Mouse (Mus musculus) liver, embryonic 14.5 days (tissue): Measurements from ENCODE around the gene Car1. TPM values are rescaled to one million over a fixed set of nuclear protein-coding genes. Genes with fewer than 3 reads are reported as not detected.
A peak's percentile ranks its signal among the peaks of the same experiment; 100 is the strongest.

ENCODE experiments used
- ATAC-seq: fragments of 200-750 bp; cut with Nextera tagmentation; 2 replicates; pipeline ENCODE4 v1.8.0; 2017; ENCODE audit warnings: moderate number of reproducible peaks, mild to moderate bottlenecking, moderate library complexity; ENCODE audit not compliant: insufficient read depth
- DNase-seq, 3 experiments: peaks; one replicate each; pipeline ENCODE4 v3.0.0-alpha.2; 2012 to 2013; ENCODE audit warnings: low read depth in 3 of 3, low spot score in 3 of 3
- H3K27ac ChIP-seq: fragments of 300-500 bp; sonication (generic); 2 replicates; pipeline ENCODE4 v1.5.1; 2014; ENCODE audit warnings: moderate library complexity, mild to moderate bottlenecking, control low read depth, inconsistent platforms
- H3K27me3 ChIP-seq: fragments of 300-500 bp; sonication (generic); 2 replicates; pipeline ENCODE4 v1.6.1; 2014; ENCODE audit warnings: mild to moderate bottlenecking, low read length, moderate library complexity; ENCODE audit not compliant: control insufficient read depth, insufficient read depth
- H3K36me3 ChIP-seq: fragments of 300-500 bp; sonication (generic); replicated peaks from 2 replicates; pipeline ENCODE4 v1.6.1; 2014; ENCODE audit warnings: low read depth; ENCODE audit not compliant: control insufficient read depth, insufficient read depth
- H3K4me1 ChIP-seq, 2 experiments: fragments of 200-500 bp in 1 of 2; fragments of 300-500 bp in 1 of 2; sonication (generic) in 1 of 2; replicated peaks; 2 replicates each; pipeline ENCODE4 v1.6.1; 2012 to 2014; ENCODE audit warnings: antibody characterized with exemption in 1 of 2, inconsistent platforms in 1 of 2, low read length in 1 of 2; ENCODE audit not compliant: control insufficient read depth in 2 of 2, insufficient read depth in 2 of 2
- H3K4me2 ChIP-seq: fragments of 300-500 bp; sonication (generic); 2 replicates; pipeline ENCODE4 v1.6.1; 2014; ENCODE audit warnings: low read depth, mild to moderate bottlenecking, control low read depth, moderate library complexity
- H3K4me3 ChIP-seq, 2 experiments: fragments of 200-500 bp in 1 of 2; fragments of 300-500 bp in 1 of 2; sonication (generic) in 1 of 2; 2 replicates each; pipeline ENCODE4 v1.5.1; 2012 to 2014; ENCODE audit warnings: low read depth in 2 of 2, low read length in 2 of 2, mild to moderate bottlenecking in 2 of 2, control low read depth in 1 of 2, inconsistent platforms in 1 of 2, moderate library complexity in 1 of 2; ENCODE audit not compliant: insufficient read depth in 1 of 2
- H3K9ac ChIP-seq: fragments of 300-500 bp; sonication (generic); replicated peaks from 2 replicates; pipeline ENCODE4 v1.6.1; 2014; ENCODE audit warnings: mild to moderate bottlenecking, control low read depth, moderate library complexity
- H3K9me3 ChIP-seq: fragments of 300-500 bp; sonication (generic); 2 replicates; pipeline ENCODE4 v1.6.1; 2016; ENCODE audit warnings: low read length, mixed read lengths; ENCODE audit not compliant: control insufficient read depth
- CTCF ChIP-seq: IDR thresholded peaks from 2 replicates; pipeline ENCODE4 v1.5.1; 2016; ENCODE audit warnings: antibody characterized with exemption, low read depth, control low read depth
- EP300 ChIP-seq: IDR thresholded peaks from 2 replicates; pipeline ENCODE4 v1.6.1; 2016; ENCODE audit warnings: antibody characterized with exemption, low read depth
- WGBS: fragments of 180-500 bp; shearing (Covaris S2); extraction: QIAGEN DNeasy Blood & Tissue Kit; methylation state at CpG from one replicate; pipeline ENCODE4 v1.1.7; 2014; ENCODE audit not compliant: insufficient replicate concordance; 5-methylcytosine and 5-hydroxymethylcytosine counted together
- polyA plus RNA-seq, 2 experiments: library from polyadenylated mRNA; depleted of rRNA in 1 of 2; stranded (reverse) in 1 of 2; unstranded in 1 of 2; fragments of >200 nt; fragmentation: Nextera tagmentation in 1 of 2; extraction: Ambion mirVana in 1 of 2; gene quantifications; 2 replicates each; pipeline versions ENCODE4 v1.2.1 to v1.2.3; 2012 to 2014

The Car1 gene
- polyA plus RNA-seq (2012; rRNA removed) (14.9 and 16.1 TPM in 2 replicates), polyA plus RNA-seq (2014; fragmentation: Nextera tagmentation; extraction: Ambion mirVana) (30.5 and 32.7 TPM in 2 replicates)

DNA sequence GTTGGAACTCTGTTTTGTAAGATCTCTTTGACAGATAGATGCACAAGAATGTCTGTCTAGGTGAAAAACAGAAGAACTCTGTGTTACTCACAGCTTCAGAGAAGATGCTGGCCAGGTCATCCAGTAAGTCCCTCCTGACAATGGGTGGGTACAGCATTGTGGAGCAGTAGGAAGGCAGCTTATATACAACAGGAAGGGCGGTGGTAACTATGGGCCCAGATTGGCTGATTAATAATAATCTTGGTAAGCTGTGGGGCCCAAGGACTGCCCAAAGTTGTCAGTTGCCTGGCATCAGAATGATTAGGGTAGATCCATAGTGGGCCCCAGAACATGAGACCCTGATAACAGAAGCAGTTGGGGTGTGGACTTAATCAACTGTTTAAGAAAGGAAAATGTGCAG, at the start of gene Car1:
TSS of gene Car1 (minus strand) at position 158 of the 400 bp plus-strand sequence.
- TF ChIP-seq EP300 (peak; percentile 75), CTCF (no peak)
- peak; percentile 87 for ATAC-seq

DNA sequence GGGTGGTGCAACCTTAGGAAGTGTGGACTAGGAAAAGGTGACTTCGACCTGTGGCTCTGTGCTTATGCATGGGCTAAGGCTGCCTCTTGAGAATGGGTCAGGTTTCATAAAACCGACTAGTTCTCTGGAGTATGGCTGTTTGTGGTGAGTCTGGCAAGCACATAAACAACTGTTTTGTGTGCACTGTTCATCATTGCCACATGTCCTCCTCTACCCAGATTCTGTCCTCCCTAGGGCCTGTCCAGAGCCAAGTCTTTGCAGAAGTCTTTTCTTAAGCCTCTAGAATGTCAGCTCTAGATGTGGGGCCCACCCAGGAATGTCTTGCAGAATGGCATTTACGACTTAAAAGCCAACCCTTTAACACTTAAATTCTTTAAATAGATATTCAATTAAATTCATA, 49.7 kb upstream of the Car1 start:
- no peaks in the 10 kb centered on the region for H3K4me1 ChIP-seq
- no peak overlapping the region for H3K9ac ChIP-seq
- no peak for DNase-seq
- no peaks in the 10 kb centered on the region for H3K9me3 ChIP-seq
- no peak for ATAC-seq
- TF ChIP-seq CTCF, result no peak
- TF ChIP-seq EP300, result no peak
- peaks cover 7% of the 10 kb centered on the region for H3K27me3 ChIP-seq
- no peak overlapping the region for H3K4me3 ChIP-seq
- no peak overlapping the region for H3K27ac ChIP-seq
- H3K4me2 ChIP-seq, result no peak overlapping the region
- 64% methylated on average over 3 of the region's 3 CpGs for WGBS
- no peaks in the 10 kb centered on the region for H3K36me3 ChIP-seq

More for the DNA sequence above, at the start of gene Car1:
- no peaks in the 10 kb centered on the region for H3K27me3 ChIP-seq
- H3K4me3 ChIP-seq, result 0 out of 4 replicates have a peak within 1 kb of the TSS, but pooled peaks of 1 of the 2 experiments have one; percentile 4
- H3K4me1 ChIP-seq, result no peaks in the 10 kb centered on the region; a peak in 1 of 4 replicates
- DNase-seq, result peak; percentile 19 to 37 (median 23)
- no peak within 1 kb of the TSS for H3K27ac ChIP-seq
- H3K9me3 ChIP-seq, result no peaks in the 10 kb centered on the region
- no peak within 1 kb of the TSS for H3K4me2 ChIP-seq
- no peak within 1 kb of the TSS for H3K9ac ChIP-seq
- no peaks in the 10 kb centered on the region for H3K36me3 ChIP-seq
- WGBS, result 52% methylated on average over 1 of the region's 1 CpGs

DNA sequence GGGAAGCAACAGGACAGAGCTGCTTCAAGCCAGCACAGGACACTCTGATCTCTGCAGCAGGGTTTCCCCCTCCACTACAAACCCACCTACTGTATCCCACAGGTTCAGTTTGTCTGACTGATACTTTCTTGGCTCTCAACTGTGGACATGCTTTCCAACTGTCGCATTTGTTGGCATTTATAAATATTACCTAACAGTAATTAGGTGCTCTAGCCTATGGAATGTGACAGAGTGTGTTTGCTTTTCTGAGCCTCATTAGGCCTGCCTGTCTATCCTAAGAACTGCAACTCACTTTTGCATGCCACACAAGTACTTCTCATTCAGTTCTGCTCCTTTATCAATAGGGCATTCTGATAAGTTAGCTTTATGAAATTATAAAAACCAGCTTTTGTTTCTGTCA, 46.3 kb upstream of the Car1 start:
- no peaks in the 10 kb centered on the region for H3K27me3 ChIP-seq
- H3K36me3 ChIP-seq, result no peaks in the 10 kb centered on the region
- no peaks in the 10 kb centered on the region for H3K4me1 ChIP-seq
- no peak for ATAC-seq
- no peak overlapping the region for H3K9ac ChIP-seq
- H3K9me3 ChIP-seq, result no peaks in the 10 kb centered on the region
- H3K27ac ChIP-seq, result no peak overlapping the region
- WGBS, result 51% methylated on average over 1 of the region's 1 CpGs
- H3K4me3 ChIP-seq, result no peak overlapping the region
- no peak for TF ChIP-seq EP300
- no peak for TF ChIP-seq CTCF
- no peak for DNase-seq
- no peak overlapping the region for H3K4me2 ChIP-seq

DNA sequence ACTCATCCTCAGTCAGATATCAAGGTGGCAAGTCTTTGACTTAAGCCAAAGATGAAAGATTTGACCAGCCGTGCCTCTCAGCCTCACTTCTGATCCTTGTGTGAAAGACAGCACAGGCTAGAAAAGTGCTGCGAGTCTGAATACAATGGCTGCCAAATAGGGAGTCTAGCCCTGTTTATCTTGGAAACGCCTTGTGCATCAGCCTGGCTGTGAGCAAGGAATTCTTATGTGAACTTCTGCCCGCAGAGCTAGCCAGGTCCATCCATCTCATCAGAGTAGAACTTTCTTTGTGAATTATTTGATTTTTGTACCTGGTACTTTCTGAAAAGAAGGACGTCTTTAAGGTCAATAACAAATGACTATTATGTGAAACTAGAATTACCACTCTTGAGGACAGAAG, 45.8 kb upstream of the Car1 start:
- 61% methylated on average over 5 of the region's 5 CpGs for WGBS
- ATAC-seq (no peak), DNase-seq (no peak)
- H3K9ac ChIP-seq, result no peak overlapping the region
- no peak overlapping the region for H3K4me2 ChIP-seq
- no peaks in the 10 kb centered on the region for H3K36me3 ChIP-seq
- TF ChIP-seq CTCF (no peak), EP300 (no peak)
- H3K9me3 ChIP-seq, result no peaks in the 10 kb centered on the region
- H3K27ac ChIP-seq, result no peak overlapping the region
- no peaks in the 10 kb centered on the region for H3K4me1 ChIP-seq
- H3K4me3 ChIP-seq, result no peak overlapping the region
- no peaks in the 10 kb centered on the region for H3K27me3 ChIP-seq

DNA sequence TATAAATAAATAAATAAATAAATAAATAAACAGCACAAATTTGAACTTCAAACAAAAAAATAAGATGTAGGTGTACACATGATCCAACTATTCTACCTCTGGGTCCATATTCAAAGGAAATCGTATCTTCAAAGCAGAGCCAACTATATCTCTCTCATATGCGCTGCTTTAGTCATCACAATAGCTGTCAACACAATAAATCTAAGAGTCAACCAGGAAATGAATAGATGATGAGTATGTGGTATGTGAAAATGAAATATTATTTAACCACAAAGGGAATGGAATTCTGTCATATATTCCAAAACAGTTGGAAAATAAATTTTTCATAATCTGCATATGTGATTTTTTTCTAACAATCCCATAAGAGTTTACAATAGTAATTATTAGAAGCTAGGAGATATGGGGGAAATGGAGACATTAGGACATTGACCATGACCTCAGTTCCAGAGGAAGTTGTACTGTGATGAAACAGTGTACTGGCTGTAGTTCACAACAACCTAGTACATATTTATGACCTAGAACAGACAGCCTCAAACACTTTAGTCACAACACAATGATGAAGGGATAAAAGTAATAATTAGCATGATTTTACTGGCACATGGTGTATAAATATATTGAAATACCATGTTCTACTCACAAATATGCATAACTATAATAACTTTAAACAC, 40.6 kb upstream of the Car1 start:
- ATAC-seq, result no peak
- no peak overlapping the region for H3K9ac ChIP-seq
- WGBS, result 58% methylated on average over 2 of the region's 2 CpGs
- H3K4me3 ChIP-seq, result no peak overlapping the region
- H3K36me3 ChIP-seq, result no peaks in the 10 kb centered on the region
- no peak for DNase-seq
- no peak for TF ChIP-seq EP300
- TF ChIP-seq CTCF, result no peak
- no peak overlapping the region for H3K4me2 ChIP-seq
- H3K27ac ChIP-seq, result no peak overlapping the region
- no peaks in the 10 kb centered on the region for H3K27me3 ChIP-seq
- H3K4me1 ChIP-seq, result no peaks in the 10 kb centered on the region
- H3K9me3 ChIP-seq, result no peaks in the 10 kb centered on the region
